Mouse (Mus musculus) myocyte (in vitro differentiated cells): ENCODE data around the gene Wwox.

Experiments
- CEBPB ChIP-seq: IDR thresholded peaks from 2 replicates; pipeline ENCODE4 v1.6.1; 2011; ENCODE audit warnings: mild to moderate bottlenecking, moderate library complexity; ENCODE audit not compliant: poor library complexity, insufficient read depth, severe bottlenecking
- E2F4 ChIP-seq: IDR thresholded peaks from one replicate; pipeline ENCODE4 v1.6.1; 2011; ENCODE audit warnings: mild to moderate bottlenecking, control low read depth, moderate library complexity; ENCODE audit not compliant: insufficient read depth
- MAX ChIP-seq: IDR thresholded peaks from one replicate; pipeline ENCODE4 v1.6.1; 2011; ENCODE audit warnings: low read depth, mild to moderate bottlenecking, control low read depth
- MYOG ChIP-seq, 3 experiments: IDR thresholded peaks; one replicate each; pipeline ENCODE4 v1.6.1; 2011; ENCODE audit warnings: control low read depth in 2 of 3, low read depth in 2 of 3, mild to moderate bottlenecking in 2 of 3; ENCODE audit not compliant: insufficient read length in 2 of 3, control insufficient read depth in 1 of 3, insufficient read depth in 1 of 3
- POLR2A ChIP-seq: IDR thresholded peaks from one replicate; pipeline ENCODE4 v1.6.1; 2011; ENCODE audit warnings: low read depth, mild to moderate bottlenecking, control low read depth, moderate library complexity; ENCODE audit not compliant: insufficient read length
- POLR2AphosphoS2 ChIP-seq: IDR thresholded peaks from one replicate; pipeline ENCODE4 v1.6.1; 2011; ENCODE audit warnings: low read depth, control low read depth; ENCODE audit not compliant: insufficient read length
- SRF ChIP-seq: IDR thresholded peaks from one replicate; pipeline ENCODE4 v1.6.1; 2011; ENCODE audit warnings: low read depth; ENCODE audit not compliant: control insufficient read depth, insufficient read length
- TCF12 ChIP-seq: IDR thresholded peaks from one replicate; pipeline ENCODE4 v1.6.1; 2011; ENCODE audit warnings: mild to moderate bottlenecking, control low read depth; ENCODE audit not compliant: poor library complexity, insufficient read depth, severe bottlenecking

- TF ChIP-seq E2F4: no peak
- TF ChIP-seq POLR2AphosphoS2: no peak
- no peak for TF ChIP-seq MAX
- TF ChIP-seq POLR2A: no peak
- no peak for TF ChIP-seq SRF
- no peak for TF ChIP-seq TCF12
- TF ChIP-seq MYOG (IDR thresholded peaks at IDR 0.05; ENCODE audit: control insufficient read depth in 1 of 3, insufficient read depth in 1 of 3, insufficient read length in 2 of 3, low read depth in 2 of 3): no peak
- no peak for TF ChIP-seq CEBPB
Measured at GRCm38 (mm10) chr8:114491662-114492160, 52.3 kb downstream of the Wwox start.
